Mouse (Mus musculus) heart, embryonic 10.5 days (tissue): ENCODE data around the gene Fam199x. TPM values are rescaled to one million over a fixed set of nuclear protein-coding genes. Genes with fewer than 3 reads are reported as not detected.

Experiments used
- DNase-seq: peaks from one replicate; pipeline ENCODE4 v3.0.0-alpha.2; 2017; ENCODE audit warnings: low spot score
- H3K27ac ChIP-seq: fragments of 300-500 bp; sonication (generic); 2 replicates; pipeline ENCODE4 v1.5.1; 2016; ENCODE audit warnings: mild to moderate bottlenecking
- H3K27me3 ChIP-seq: fragments of 300-500 bp; sonication (generic); 2 replicates; pipeline ENCODE4 v1.6.1; 2016; ENCODE audit warnings: mild to moderate bottlenecking; ENCODE audit not compliant: poor library complexity, insufficient read depth, severe bottlenecking
- H3K36me3 ChIP-seq: fragments of 300-500 bp; sonication (generic); 2 replicates; pipeline ENCODE4 v1.6.1; 2016; ENCODE audit warnings: mild to moderate bottlenecking, moderate library complexity
- H3K4me1 ChIP-seq: fragments of 300-500 bp; sonication (generic); 2 replicates; pipeline ENCODE4 v1.6.1; 2016; ENCODE audit warnings: mild to moderate bottlenecking
- H3K4me3 ChIP-seq: fragments of 300-500 bp; sonication (generic); 2 replicates; pipeline ENCODE4 v1.5.1; 2016; ENCODE audit warnings: mild to moderate bottlenecking, moderate library complexity
- H3K9me3 ChIP-seq: fragments of 300-500 bp; sonication (generic); 2 replicates; pipeline ENCODE4 v1.6.1; 2016; ENCODE audit warnings: mild to moderate bottlenecking, moderate library complexity
- WGBS: fragments of 180-500 bp; shearing (Covaris S2); methylation state at CpG from one replicate; pipeline ENCODE4 v1.1.7; 2016; 5-methylcytosine and 5-hydroxymethylcytosine counted together
- polyA plus RNA-seq: library from polyadenylated mRNA; unstranded; fragments of >200 nt; fragmentation: Nextera tagmentation; extraction: Ambion mirVana; gene quantifications from 2 replicates; pipeline ENCODE4 v1.2.1, GENCODE M21; 2016

The Fam199x gene
- polyA plus RNA-seq, result 8.4 and 9.1 TPM in 2 replicates

GRCm38 (mm10) chrX:137049425-137050225 is at the start of gene Fam199x:
Fam199x (plus strand) TSS chrX:137049594.
- H3K27me3 ChIP-seq, result peaks cover 10% of the 10 kb centered on the region; the same call in 1 of the 2 replicates
- 16% methylated on average over 47 of the region's 62 CpGs for WGBS

GRCm38 (mm10) chrX:137015099-137015709 is 34.2 kb upstream of the Fam199x start:
- H3K27me3 ChIP-seq, result no peaks in the 10 kb centered on the region
- H3K4me1 ChIP-seq, result no peaks in the 10 kb centered on the region
- peaks cover 2% of the 10 kb centered on the region; the same call in 1 of the 2 replicates for H3K36me3 ChIP-seq
- 50% methylated on average over 6 of the region's 6 CpGs for WGBS
- DNase-seq, result no peak
- H3K4me3 ChIP-seq, result no peak overlapping the region
- no peaks in the 10 kb centered on the region for H3K9me3 ChIP-seq
- H3K27ac ChIP-seq, result no peak overlapping the region

More at GRCm38 (mm10) chrX:137049425-137050225, at the start of gene Fam199x:
- peak within 1 kb of the TSS; percentile 74 for H3K4me3 ChIP-seq
- H3K4me1 ChIP-seq, result no peaks in the 10 kb centered on the region
- DNase-seq, result peak; percentile 77
- H3K36me3 ChIP-seq, result no peaks in the 10 kb centered on the region
- peak within 1 kb of the TSS; percentile 90 for H3K27ac ChIP-seq
- no peaks in the 10 kb centered on the region for H3K9me3 ChIP-seq

DNA sequence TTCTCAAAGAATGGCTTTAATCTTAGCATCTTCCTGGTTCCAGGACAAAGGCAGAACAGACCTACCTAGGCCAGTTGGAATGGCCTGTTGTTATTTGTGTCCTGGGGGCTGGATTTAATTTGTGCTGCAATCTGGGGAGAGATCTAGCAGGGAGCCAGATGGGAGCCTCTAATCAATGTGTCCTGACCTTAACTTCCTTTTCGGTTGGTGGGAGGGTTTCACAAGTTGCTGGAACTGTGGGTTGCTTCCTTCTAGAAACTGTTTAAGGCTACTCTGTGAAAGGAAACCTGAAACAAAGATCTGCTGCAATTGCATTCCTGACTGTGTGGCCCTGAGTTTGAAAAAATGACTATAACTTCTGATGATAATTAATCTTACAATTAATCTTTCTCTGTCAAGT is 31.7 kb upstream of the Fam199x start:
- H3K36me3 ChIP-seq, result no peaks in the 10 kb centered on the region
- H3K9me3 ChIP-seq, result no peaks in the 10 kb centered on the region
- no peaks in the 10 kb centered on the region for H3K27me3 ChIP-seq
- H3K4me1 ChIP-seq, result no peaks in the 10 kb centered on the region
- H3K4me3 ChIP-seq, result no peak overlapping the region
- H3K27ac ChIP-seq, result no peak overlapping the region
- DNase-seq, result no peak
- 75% methylated on average over 1 of the region's 1 CpGs for WGBS

DNA sequence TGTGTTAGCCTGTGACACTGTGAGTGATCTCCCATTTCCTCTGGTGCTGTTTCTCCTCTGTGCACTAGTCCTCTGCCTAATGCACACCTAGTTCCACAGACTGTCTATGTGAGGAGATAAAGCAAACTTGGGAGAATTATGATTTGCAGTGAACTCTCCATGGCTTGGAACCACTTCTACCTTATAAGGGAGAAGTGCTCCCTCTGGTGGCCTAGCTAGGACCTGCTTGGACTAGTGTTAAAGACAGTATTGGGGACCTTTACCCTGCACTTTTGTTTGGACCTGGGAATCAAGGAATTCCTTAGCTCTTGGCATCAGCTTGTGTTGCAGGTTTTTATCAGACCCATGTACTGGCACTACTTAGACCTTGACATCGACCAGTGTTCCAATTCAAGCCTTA is 30.1 kb upstream of the Fam199x start:
- no peak overlapping the region for H3K27ac ChIP-seq
- no peaks in the 10 kb centered on the region for H3K9me3 ChIP-seq
- WGBS, result 8% methylated on average over 1 of the region's 1 CpGs
- no peaks in the 10 kb centered on the region for H3K4me1 ChIP-seq
- no peaks in the 10 kb centered on the region for H3K27me3 ChIP-seq
- no peak overlapping the region for H3K4me3 ChIP-seq
- no peaks in the 10 kb centered on the region for H3K36me3 ChIP-seq
- DNase-seq, result no peak

DNA sequence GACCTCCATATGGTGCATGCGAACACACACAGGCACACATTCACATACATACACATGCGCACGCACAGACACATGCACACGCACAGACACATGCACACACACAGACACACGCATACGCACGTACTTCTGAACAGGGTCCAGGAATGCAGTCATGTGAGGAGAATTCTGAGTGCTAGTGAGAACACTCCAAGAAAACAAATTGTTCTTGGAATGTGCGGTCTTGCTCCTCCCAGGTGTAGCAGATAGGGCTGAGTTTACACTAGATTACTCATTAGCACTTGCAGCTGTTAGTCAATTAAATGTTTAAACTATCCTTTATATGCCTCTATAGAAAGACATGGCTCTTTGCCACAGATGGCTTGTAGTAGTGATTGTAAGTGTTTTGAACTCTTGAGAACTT is 18.5 kb upstream of the Fam199x start:
- 93% methylated on average over 8 of the region's 8 CpGs for WGBS
- DNase-seq, result no peak

GRCm38 (mm10) chrX:137031726-137032125 is 17.7 kb upstream of the Fam199x start:
- WGBS, result 88% methylated on average over 5 of the region's 5 CpGs
- Histone ChIP-seq H3K27ac (no peak overlapping the region), H3K27me3 (no peaks in the 10 kb centered on the region), H3K36me3 (no peaks in the 10 kb centered on the region), H3K4me1 (no peaks in the 10 kb centered on the region), H3K4me3 (no peak overlapping the region), H3K9me3 (no peaks in the 10 kb centered on the region)
- no peak for DNase-seq

More for the DNA sequence above, 18.5 kb upstream of the Fam199x start:
- Histone ChIP-seq H3K27ac (no peak overlapping the region), H3K36me3 (no peaks in the 10 kb centered on the region), H3K4me1 (no peaks in the 10 kb centered on the region), H3K9me3 (no peaks in the 10 kb centered on the region), H3K4me3 (no peak overlapping the region), H3K27me3 (no peaks in the 10 kb centered on the region)

GRCm38 (mm10) chrX:137034322-137034721 is 15.1 kb upstream of the Fam199x start:
- Histone ChIP-seq H3K27me3 (no peaks in the 10 kb centered on the region), H3K9me3 (no peaks in the 10 kb centered on the region), H3K4me1 (no peaks in the 10 kb centered on the region), H3K36me3 (no peaks in the 10 kb centered on the region), H3K4me3 (no peak overlapping the region), H3K27ac (no peak overlapping the region)
- no peak for DNase-seq
- 65% methylated on average over 4 of the region's 4 CpGs for WGBS

GRCm38 (mm10) chrX:137037470-137037999 is 11.9 kb upstream of the Fam199x start:
- Histone ChIP-seq H3K27me3 (no peaks in the 10 kb centered on the region), H3K4me1 (no peaks in the 10 kb centered on the region), H3K9me3 (no peaks in the 10 kb centered on the region), H3K27ac (peak overlapping the region; percentile 94), H3K36me3 (no peaks in the 10 kb centered on the region), H3K4me3 (peak overlapping the region; percentile 65)
- no peak for DNase-seq
- 19% methylated on average over 12 of the region's 12 CpGs for WGBS

DNA sequence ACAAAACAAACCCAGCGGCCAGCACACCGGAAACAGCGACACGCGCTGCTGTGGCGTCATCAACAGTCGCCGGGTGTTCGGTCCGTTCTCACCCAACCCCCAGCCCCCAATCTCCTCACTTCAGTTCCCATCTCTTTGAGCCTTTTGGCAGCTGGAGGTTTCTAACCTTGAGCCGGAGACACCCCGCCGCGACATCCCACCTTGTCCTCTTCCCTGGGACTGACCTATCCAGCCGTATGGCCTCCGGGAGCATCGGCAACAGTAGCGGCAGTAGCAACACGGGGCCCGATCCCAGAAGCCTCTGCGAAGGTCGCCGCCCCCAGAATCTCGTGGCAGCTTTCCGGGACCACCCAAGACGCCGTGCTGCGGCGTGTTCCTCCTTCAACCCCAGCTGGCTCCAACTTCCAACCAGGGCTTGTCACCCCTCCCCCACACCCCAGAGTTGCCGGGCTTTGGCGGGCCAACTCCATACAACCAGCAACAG is 11.4 kb upstream of the Fam199x start, which contains the start of gene Slc25a53:
TSS of gene Slc25a53 (minus strand) at position 303 of the 484 bp plus-strand sequence.
- no peaks in the 10 kb centered on the region for H3K9me3 ChIP-seq
- H3K4me1 ChIP-seq, result no peaks in the 10 kb centered on the region
- no peaks in the 10 kb centered on the region for H3K27me3 ChIP-seq
- peak; percentile 91 for DNase-seq
- peak within 1 kb of the TSS; percentile 65 for H3K4me3 ChIP-seq
- peak within 1 kb of the TSS; percentile 94 for H3K27ac ChIP-seq
- no peaks in the 10 kb centered on the region for H3K36me3 ChIP-seq
- 24% methylated on average over 30 of the region's 31 CpGs for WGBS

- Histone ChIP-seq H3K27me3 (no peaks in the 10 kb centered on the region), H3K4me3 (peak overlapping the region; percentile 65), H3K4me1 (no peaks in the 10 kb centered on the region), H3K9me3 (no peaks in the 10 kb centered on the region), H3K27ac (peak overlapping the region; percentile 94), H3K36me3 (no peaks in the 10 kb centered on the region)
- no peak for DNase-seq
- 40% methylated on average over 7 of the region's 7 CpGs for WGBS
These were observed 10.9 kb upstream of the Fam199x start for GRCm38 (mm10) chrX:137038502-137038901.

- H3K9me3 ChIP-seq, result no peaks in the 10 kb centered on the region
- WGBS, result 14% methylated on average over 10 of the region's 11 CpGs
- H3K36me3 ChIP-seq, result no peaks in the 10 kb centered on the region
- peak overlapping the region; percentile 74 for H3K4me3 ChIP-seq
- no peaks in the 10 kb centered on the region for H3K4me1 ChIP-seq
- DNase-seq, result no peak
- peaks cover 10% of the 10 kb centered on the region; the same call in 1 of the 2 replicates for H3K27me3 ChIP-seq
- H3K27ac ChIP-seq, result peak overlapping the region; percentile 90
These were observed 352 bp upstream of the Fam199x start for GRCm38 (mm10) chrX:137049060-137049424.

DNA sequence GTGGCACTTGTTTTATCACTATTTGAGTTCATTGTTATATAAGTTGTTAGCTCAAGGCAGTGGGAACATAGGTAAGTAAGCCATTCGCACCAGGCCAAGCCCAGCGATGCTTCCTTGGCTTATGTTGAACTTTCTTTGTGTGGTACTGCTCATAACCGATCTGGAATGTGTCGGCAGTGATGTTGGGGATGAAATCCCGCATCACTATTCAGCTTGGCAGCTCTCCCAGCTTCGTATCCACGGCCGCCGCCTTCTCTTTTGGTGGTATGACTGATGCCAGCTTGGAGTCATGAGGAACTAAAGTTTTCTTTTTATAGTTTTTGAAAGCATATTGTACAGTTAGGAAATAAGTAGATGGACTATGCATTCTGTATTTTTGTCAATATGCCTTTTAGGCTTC is 13.8 kb downstream of the Fam199x start:
- no peak overlapping the region for H3K27ac ChIP-seq
- 83% methylated on average over 9 of the region's 9 CpGs for WGBS
- DNase-seq, result no peak
- no peaks in the 10 kb centered on the region for H3K4me1 ChIP-seq
- H3K4me3 ChIP-seq, result no peak overlapping the region
- no peaks in the 10 kb centered on the region for H3K27me3 ChIP-seq
- H3K9me3 ChIP-seq, result no peaks in the 10 kb centered on the region
- no peaks in the 10 kb centered on the region for H3K36me3 ChIP-seq

GRCm38 (mm10) chrX:137104531-137104930 is 55.1 kb downstream of the Fam199x start:
- Histone ChIP-seq H3K27me3 (peaks cover 66% of the 10 kb centered on the region), H3K9me3 (no peaks in the 10 kb centered on the region), H3K36me3 (no peaks in the 10 kb centered on the region), H3K27ac (no peak overlapping the region), H3K4me3 (no peak overlapping the region), H3K4me1 (no peaks in the 10 kb centered on the region)
- DNase-seq, result no peak
- 21% methylated on average over 25 of the region's 25 CpGs for WGBS
